Mouse (Mus musculus) liver, embryonic 14.5 days (tissue): ENCODE measurements at regions not wholly inside any gene's neighbourhood (a gene's known extent, or its start where the extent isn't known, plus 50 kb on each side); places are given as distances from the start of the nearest gene placed in this dataset.

ENCODE experiments used
- CTCF ChIP-seq: IDR thresholded peaks from 2 replicates; pipeline ENCODE4 v1.5.1; 2016; ENCODE audit warnings: antibody characterized with exemption, low read depth, control low read depth
- EP300 ChIP-seq: IDR thresholded peaks from 2 replicates; pipeline ENCODE4 v1.6.1; 2016; ENCODE audit warnings: antibody characterized with exemption, low read depth

- no peak for TF ChIP-seq EP300
- TF ChIP-seq CTCF, result no peak
Observed at GRCm38 (mm10) chr17:9308507-9308906, 113.4 kb upstream of the Gm17728 start.
